Mouse (Mus musculus) forebrain, embryonic 13.5 days (tissue): ENCODE data around the gene Znhit1. TPM values are rescaled to one million over a fixed set of nuclear protein-coding genes. Genes with fewer than 3 reads are reported as not detected.

Experiments used
- ATAC-seq: fragments of 200-750 bp; cut with Nextera tagmentation; 2 replicates; pipeline ENCODE4 v1.8.0; 2017
- H3K27ac ChIP-seq: fragments of 300-500 bp; sonication (generic); 2 replicates; pipeline ENCODE4 v1.5.1; 2015; ENCODE audit warnings: inconsistent platforms, mild to moderate bottlenecking, moderate library complexity
- H3K27me3 ChIP-seq: fragments of 300-500 bp; sonication (generic); 2 replicates; pipeline ENCODE4 v1.6.1; 2015; ENCODE audit warnings: mild to moderate bottlenecking, inconsistent platforms
- H3K36me3 ChIP-seq: fragments of 300-500 bp; sonication (generic); 2 replicates; pipeline ENCODE4 v1.6.1; 2015; ENCODE audit warnings: mild to moderate bottlenecking, inconsistent platforms; ENCODE audit not compliant: poor library complexity, severe bottlenecking
- H3K4me1 ChIP-seq: fragments of 300-500 bp; sonication (generic); 2 replicates; pipeline ENCODE4 v1.6.1; 2015; ENCODE audit warnings: inconsistent platforms
- H3K4me2 ChIP-seq: fragments of 300-500 bp; sonication (generic); 2 replicates; pipeline ENCODE4 v1.6.1; 2015; ENCODE audit warnings: inconsistent platforms, mild to moderate bottlenecking, moderate library complexity
- H3K4me3 ChIP-seq: fragments of 300-500 bp; sonication (generic); 2 replicates; pipeline ENCODE4 v1.5.1; 2015; ENCODE audit warnings: mild to moderate bottlenecking, inconsistent platforms
- H3K9ac ChIP-seq: fragments of 300-500 bp; sonication (generic); 2 replicates; pipeline ENCODE4 v1.6.1; 2015; ENCODE audit warnings: mild to moderate bottlenecking, inconsistent platforms
- H3K9me3 ChIP-seq: fragments of 300-500 bp; sonication (generic); replicated peaks from 2 replicates; pipeline ENCODE4 v1.6.1; 2016; ENCODE audit warnings: inconsistent platforms
- WGBS: fragments of 180-500 bp; shearing (Covaris S2); methylation state at CpG from one replicate; pipeline ENCODE4 v1.1.7; 2015; 5-methylcytosine and 5-hydroxymethylcytosine counted together
- polyA plus RNA-seq: library from polyadenylated mRNA; unstranded; fragments of >200 nt; fragmentation: Nextera tagmentation; extraction: Ambion mirVana; gene quantifications from 2 replicates; pipeline ENCODE4 v1.2.1, GENCODE M21; 2015

The Znhit1 gene
- polyA plus RNA-seq, 1 experiment from 2014 or later, result 110 TPM

- Histone ChIP-seq H3K9ac (peak overlapping the region; percentile 74), H3K9me3 (no peaks in the 10 kb centered on the region), H3K4me2 (peak overlapping the region; percentile 73), H3K4me1 (peaks cover 16% of the 10 kb centered on the region), H3K27ac (peak overlapping the region; percentile 87), H3K36me3 (peaks cover 49% of the 10 kb centered on the region), H3K4me3 (peak overlapping the region; percentile 60), H3K27me3 (no peaks in the 10 kb centered on the region)
- peak; percentile 60 for ATAC-seq
- 2% methylated on average over 10 of the region's 10 CpGs for WGBS
Observed at GRCm38 (mm10) chr5:136962501-136962900, 25.3 kb downstream of the Znhit1 start.

- Histone ChIP-seq H3K4me2 (peak overlapping the region; percentile 73), H3K9ac (peak overlapping the region; percentile 74), H3K4me3 (peak overlapping the region; percentile 60), H3K27me3 (no peaks in the 10 kb centered on the region), H3K9me3 (no peaks in the 10 kb centered on the region), H3K27ac (peak overlapping the region; percentile 87), H3K4me1 (peaks cover 16% of the 10 kb centered on the region), H3K36me3 (peaks cover 48% of the 10 kb centered on the region)
- 0% methylated on average over 20 of the region's 20 CpGs for whole genome bisulfite sequencing
- peak; percentile 93 for ATAC-seq
Observed at GRCm38 (mm10) chr5:136961983-136962461, 25.8 kb downstream of the Znhit1 start.

- Histone ChIP-seq H3K27me3 (no peaks in the 10 kb centered on the region), H3K9ac (peak overlapping the region; percentile 74), H3K9me3 (no peaks in the 10 kb centered on the region), H3K4me2 (peak overlapping the region; percentile 73), H3K36me3 (peaks cover 48% of the 10 kb centered on the region), H3K4me1 (peaks cover 16% of the 10 kb centered on the region), H3K4me3 (peak overlapping the region; percentile 60), H3K27ac (peak overlapping the region; percentile 87)
- WGBS, result 22% methylated on average over 5 of the region's 5 CpGs
- ATAC-seq, result peak; percentile 22
Observed at GRCm38 (mm10) chr5:136961334-136961982, 26.4 kb downstream of the Znhit1 start.

- no peak for ATAC-seq
- H3K36me3 ChIP-seq, result peaks cover 40% of the 10 kb centered on the region
- H3K9me3 ChIP-seq, result no peaks in the 10 kb centered on the region
- peaks cover 21% of the 10 kb centered on the region for H3K4me1 ChIP-seq
- H3K27ac ChIP-seq, result no peak overlapping the region
- no peak overlapping the region for H3K9ac ChIP-seq
- whole genome bisulfite sequencing, result 97% methylated on average over 6 of the region's 6 CpGs
- no peak overlapping the region for H3K4me3 ChIP-seq
- no peaks in the 10 kb centered on the region for H3K27me3 ChIP-seq
- no peak overlapping the region for H3K4me2 ChIP-seq
Observed at GRCm38 (mm10) chr5:136960053-136960452, 27.8 kb downstream of the Znhit1 start.

- Histone ChIP-seq H3K4me3 (no peak overlapping the region), H3K9ac (0 out of 2 replicates have a peak overlapping the region, but pooled peaks have one; percentile 2), H3K9me3 (no peaks in the 10 kb centered on the region), H3K27ac (no peak overlapping the region; the same call in 1 of the 2 replicates), H3K36me3 (peaks cover 34% of the 10 kb centered on the region), H3K4me2 (no peak overlapping the region), H3K27me3 (no peaks in the 10 kb centered on the region), H3K4me1 (peaks cover 31% of the 10 kb centered on the region)
- ATAC-seq, result no peak
- 83% methylated on average over 5 of the region's 5 CpGs for WGBS
Observed at GRCm38 (mm10) chr5:136958991-136959605, 28.7 kb downstream of the Znhit1 start.

GRCm38 (mm10) chr5:136957250-136957649, 30.6 kb downstream of the Znhit1 start:
- Histone ChIP-seq H3K27me3 (no peaks in the 10 kb centered on the region), H3K4me1 (peaks cover 27% of the 10 kb centered on the region), H3K36me3 (peaks cover 23% of the 10 kb centered on the region; the same call in 1 of the 2 replicates), H3K9me3 (no peaks in the 10 kb centered on the region), H3K27ac (no peak overlapping the region), H3K4me2 (no peak overlapping the region), H3K4me3 (no peak overlapping the region), H3K9ac (no peak overlapping the region)
- ATAC-seq, result no peak
- 95% methylated on average over 1 of the region's 1 CpGs for WGBS

GRCm38 (mm10) chr5:136955622-136956021, 32.2 kb downstream of the Znhit1 start:
- H3K36me3 ChIP-seq, result peaks cover 23% of the 10 kb centered on the region; the same call in 1 of the 2 replicates
- WGBS, result 92% methylated on average over 4 of the region's 4 CpGs
- no peak overlapping the region for H3K27ac ChIP-seq
- no peak overlapping the region for H3K4me3 ChIP-seq
- no peak for ATAC-seq
- H3K9me3 ChIP-seq, result no peaks in the 10 kb centered on the region
- H3K9ac ChIP-seq, result no peak overlapping the region
- H3K27me3 ChIP-seq, result no peaks in the 10 kb centered on the region
- no peak overlapping the region for H3K4me2 ChIP-seq
- peaks cover 20% of the 10 kb centered on the region for H3K4me1 ChIP-seq

GRCm38 (mm10) chr5:136953440-136953951, 34.3 kb downstream of the Znhit1 start:
- peaks cover 23% of the 10 kb centered on the region; the same call in 1 of the 2 replicates for H3K36me3 ChIP-seq
- peak overlapping the region; percentile 88 for H3K9ac ChIP-seq
- peak overlapping the region; percentile 90 for H3K4me2 ChIP-seq
- H3K27ac ChIP-seq, result peak overlapping the region; percentile 81
- peaks cover 20% of the 10 kb centered on the region for H3K4me1 ChIP-seq
- no peaks in the 10 kb centered on the region for H3K9me3 ChIP-seq
- peak; percentile 31; the same call in 1 of the 2 replicates for ATAC-seq
- WGBS, result 3% methylated on average over 12 of the region's 12 CpGs
- no peaks in the 10 kb centered on the region for H3K27me3 ChIP-seq
- peak overlapping the region; percentile 89 for H3K4me3 ChIP-seq

GRCm38 (mm10) chr5:136953015-136953414, 34.8 kb downstream of the Znhit1 start, which contains the start of gene Fis1:
Gene Fis1, plus strand, starts transcription at chr5:136953275.
- Histone ChIP-seq H3K4me3 (peak within 1 kb of the TSS; percentile 89), H3K9ac (peak within 1 kb of the TSS; percentile 88), H3K27ac (peak within 1 kb of the TSS; percentile 81), H3K9me3 (no peaks in the 10 kb centered on the region), H3K27me3 (no peaks in the 10 kb centered on the region), H3K36me3 (peaks cover 23% of the 10 kb centered on the region; the same call in 1 of the 2 replicates), H3K4me1 (peaks cover 20% of the 10 kb centered on the region), H3K4me2 (peak within 1 kb of the TSS; percentile 90)
- ATAC-seq, result peak; percentile 99
- WGBS, result 1% methylated on average over 23 of the region's 23 CpGs

- peaks cover 15% of the 10 kb centered on the region; the same call in 1 of the 2 replicates for H3K36me3 ChIP-seq
- 83% methylated on average over 4 of the region's 4 CpGs for WGBS
Observed at GRCm38 (mm10) chr5:136952153-136952552, 35.7 kb downstream of the Znhit1 start.

GRCm38 (mm10) chr5:136950521-136950920, 37.3 kb downstream of the Znhit1 start:
- Histone ChIP-seq H3K27ac (no peak overlapping the region), H3K4me1 (peaks cover 19% of the 10 kb centered on the region), H3K36me3 (peaks cover 7% of the 10 kb centered on the region; the same call in 1 of the 2 replicates), H3K9me3 (no peaks in the 10 kb centered on the region), H3K4me3 (no peak overlapping the region), H3K27me3 (no peaks in the 10 kb centered on the region), H3K9ac (no peak overlapping the region), H3K4me2 (no peak overlapping the region)
- ATAC-seq, result no peak
- 92% methylated on average over 6 of the region's 6 CpGs for WGBS

More at GRCm38 (mm10) chr5:136952153-136952552, 35.7 kb downstream of the Znhit1 start:
- no peak for ATAC-seq
- H3K27ac ChIP-seq, result no peak overlapping the region
- H3K27me3 ChIP-seq, result no peaks in the 10 kb centered on the region
- H3K4me3 ChIP-seq, result no peak overlapping the region
- peaks cover 20% of the 10 kb centered on the region for H3K4me1 ChIP-seq
- H3K9ac ChIP-seq, result no peak overlapping the region
- H3K9me3 ChIP-seq, result no peaks in the 10 kb centered on the region
- no peak overlapping the region for H3K4me2 ChIP-seq
